ENCODE assay signal across 13 mouse cellular contexts in the genomic region with DNA sequence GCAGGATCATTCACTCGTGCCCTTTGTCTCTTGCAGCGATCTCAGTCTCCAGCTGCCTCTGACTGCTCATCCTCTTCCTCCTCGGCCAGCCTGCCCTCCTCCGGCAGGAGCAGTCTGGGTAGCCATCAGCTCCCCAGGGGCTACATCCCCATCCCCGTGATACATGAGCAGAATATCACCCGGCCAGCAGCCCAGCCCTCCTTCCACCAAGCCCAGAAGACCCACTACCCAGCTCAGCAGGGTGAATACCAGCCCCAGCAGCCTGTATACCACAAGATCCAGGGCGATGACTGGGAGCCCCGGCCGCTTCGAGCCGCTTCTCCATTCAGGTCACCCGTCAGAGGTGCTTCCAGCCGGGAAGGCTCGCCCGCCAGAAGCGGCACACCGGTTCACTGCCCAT. TPM values are rescaled to one million over a fixed set of nuclear protein-coding genes. Genes with fewer than 3 reads are reported as not detected.
DNase-seq lines count a peak whose midpoint lies in the region; ATAC-seq and TF ChIP-seq lines count a peak whose summit lies in the region.
"Had no signal": no experiment of that assay in that cellular context is flagged by ENCODE, and none has a peak within 500 bp of the region (broad histone marks: within the 10 kb centered on the region; RNA-seq: fewer than 3 reads in every experiment).

No protein-coding gene starts in this region.

- no peak for ATAC-seq in heart, embryonic 14.5 days (ENCODE audit: insufficient number of reproducible peaks, insufficient read depth, low FRiP score, low read depth)
- no peak for ATAC-seq in midbrain, embryonic 13.5 days
- ATAC-seq in midbrain, postnatal 0 days (ENCODE audit: low FRiP score): no peak
- ATAC-seq in intestine, embryonic 16.5 days: no peak

- H3K36me3 ChIP-seq in heart, embryonic 14.5 days (ENCODE audit: control insufficient read depth, insufficient read depth, low read length): peaks cover 68% of the 10 kb centered on the region
- H3K36me3 ChIP-seq in midbrain, embryonic 13.5 days: no peaks in the 10 kb centered on the region
- no peaks in the 10 kb centered on the region for H3K36me3 ChIP-seq in midbrain, postnatal 0 days (ENCODE audit: insufficient read depth, low read length)
- peaks cover 10% of the 10 kb centered on the region for H3K36me3 ChIP-seq in intestine, embryonic 16.5 days (ENCODE audit: control insufficient read depth, insufficient read depth, low read length)

- H3K9ac ChIP-seq in heart, embryonic 14.5 days (ENCODE audit: low read length): peak overlapping the region; percentile 21; the same call in 1 of the 2 replicates
- H3K9ac ChIP-seq in midbrain, embryonic 13.5 days (replicated peaks): no peak overlapping the region
- H3K9ac ChIP-seq in midbrain, postnatal 0 days (replicated peaks; ENCODE audit: low read length, poor library complexity, severe bottlenecking): no peak overlapping the region
- no peak overlapping the region for H3K9ac ChIP-seq in intestine, embryonic 16.5 days (ENCODE audit: low read depth, low read length)
- H3K9ac ChIP-seq: lung, embryonic 14.5 days; neural tube, embryonic 13.5 days; stomach, embryonic 15.5 days had no signal

- TF ChIP-seq CTCF in midbrain, postnatal 0 days (IDR thresholded peaks at IDR 0.05): no peak

- H3K4me1 ChIP-seq in heart, embryonic 14.5 days (ENCODE audit: control insufficient read depth in 2 of 2, insufficient read depth in 2 of 2, low read length in 2 of 2): peaks cover 58 to 75% of the 10 kb centered on the region in 2 experiments
- H3K4me1 ChIP-seq in midbrain, embryonic 13.5 days (replicated peaks): peaks cover 21% of the 10 kb centered on the region
- H3K4me1 ChIP-seq in midbrain, postnatal 0 days (ENCODE audit: insufficient read depth, low read length): peaks cover 4% of the 10 kb centered on the region
- H3K4me1 ChIP-seq in intestine, embryonic 16.5 days (ENCODE audit: control insufficient read depth, insufficient read depth, low read length): peaks cover 13% of the 10 kb centered on the region

- no peaks in the 10 kb centered on the region for H3K27me3 ChIP-seq in heart, embryonic 14.5 days (ENCODE audit: control insufficient read depth, insufficient read depth, low read length)
- H3K27me3 ChIP-seq in midbrain, embryonic 13.5 days: no peaks in the 10 kb centered on the region
- no peaks in the 10 kb centered on the region for H3K27me3 ChIP-seq in midbrain, postnatal 0 days (ENCODE audit: insufficient read depth, low read length)
- H3K27me3 ChIP-seq in intestine, embryonic 16.5 days (replicated peaks; ENCODE audit: control insufficient read depth, insufficient read depth, low read length): no peaks in the 10 kb centered on the region
- H3K27me3 ChIP-seq: stomach, embryonic 15.5 days had no signal

- H3K4me3 ChIP-seq in heart, embryonic 14.5 days (ENCODE audit: control insufficient read depth in 1 of 2, insufficient read depth in 1 of 2, low read depth in 1 of 2, low read length in 2 of 2): no peak overlapping the region
- no peak overlapping the region for H3K4me3 ChIP-seq in midbrain, embryonic 13.5 days (replicated peaks)
- no peak overlapping the region for H3K4me3 ChIP-seq in midbrain, postnatal 0 days (ENCODE audit: low read depth, low read length)
- no peak overlapping the region for H3K4me3 ChIP-seq in intestine, embryonic 16.5 days (ENCODE audit: low read length)
- H3K4me3 ChIP-seq: neural tube, embryonic 13.5 days; stomach, embryonic 15.5 days had no signal

- WGBS in heart, embryonic 14.5 days: 74% methylated on average over 17 of the region's 17 CpGs
- 81% methylated on average over 17 of the region's 17 CpGs for WGBS in midbrain, embryonic 13.5 days
- 81% methylated on average over 17 of the region's 17 CpGs for WGBS in midbrain, postnatal 0 days
- WGBS in intestine, embryonic 16.5 days: 84% methylated on average over 17 of the region's 17 CpGs

- peak; percentile 14 for DNase-seq in adrenal gland, adult 2 months
- DNase-seq in adrenal gland, adult 8-10 months: no peak
- DNase-seq in heart, adult 9 months (ENCODE audit: low spot score in 2 of 2): no peak
- DNase-seq in midbrain, postnatal 0 days (ENCODE audit: low spot score): no peak
- no peak for DNase-seq in spleen, adult 12 weeks (ENCODE audit: low spot score)
- DNase-seq: cerebellum, postnatal 25 days; lung, embryonic 14.5 days; thymus, postnatal 36 days had no signal

- peak overlapping the region in 1 of 2 experiments; percentile 63; a peak in 3 of 4 replicates for H3K27ac ChIP-seq in heart, embryonic 14.5 days (replicated peaks in 1 of 2; ENCODE audit: control insufficient read depth in 1 of 2, insufficient read depth in 1 of 2, low read depth in 2 of 2, low read length in 2 of 2)
- 0 out of 2 replicates have a peak overlapping the region, but pooled peaks have one; percentile 36 for H3K27ac ChIP-seq in midbrain, embryonic 13.5 days
- H3K27ac ChIP-seq in midbrain, postnatal 0 days (ENCODE audit: low read depth, low read length): no peak overlapping the region
- 0 out of 2 replicates have a peak overlapping the region, but pooled peaks have one; percentile 25 for H3K27ac ChIP-seq in intestine, embryonic 16.5 days (ENCODE audit: low read length)
- H3K27ac ChIP-seq: neural tube, embryonic 13.5 days had no signal

- no peaks in the 10 kb centered on the region for H3K9me3 ChIP-seq in heart, embryonic 14.5 days (ENCODE audit: control insufficient read depth, low read length)
- H3K9me3 ChIP-seq in midbrain, embryonic 13.5 days: no peaks in the 10 kb centered on the region
- H3K9me3 ChIP-seq in midbrain, postnatal 0 days (ENCODE audit: low read length): no peaks in the 10 kb centered on the region
- no peaks in the 10 kb centered on the region for H3K9me3 ChIP-seq in intestine, embryonic 16.5 days (ENCODE audit: control insufficient read depth, low read length)
- H3K9me3 ChIP-seq: neural tube, embryonic 13.5 days; stomach, embryonic 15.5 days had no signal

- H3K4me2 ChIP-seq in heart, embryonic 14.5 days (ENCODE audit: low read length): no peak overlapping the region; the same call in 1 of the 2 replicates
- no peak overlapping the region for H3K4me2 ChIP-seq in midbrain, embryonic 13.5 days (replicated peaks)
- no peak overlapping the region for H3K4me2 ChIP-seq in midbrain, postnatal 0 days (ENCODE audit: low read depth, low read length, poor library complexity, severe bottlenecking)
- H3K4me2 ChIP-seq in intestine, embryonic 16.5 days (ENCODE audit: low read depth, low read length): no peak overlapping the region
- H3K4me2 ChIP-seq: lung, embryonic 14.5 days; neural tube, embryonic 13.5 days; stomach, embryonic 15.5 days had no signal

RNA-seq across cellular contexts. Expression of a gene that starts 18.4 kb away (rescaled TPM):
- 100 to 1,000 TPM; 143 to 425 TPM for total RNA-seq in adrenal gland, adult 2 months (2021)
- polyA plus RNA-seq in adrenal gland, adult 2 months (2012; rRNA removed): 196 and 360 TPM in 2 replicates
- total RNA-seq in adrenal gland, adult 8-10 months (2022): 100 to 1,000 TPM; 146 to 189 (median 168) TPM
- polyA plus RNA-seq in heart, embryonic 14.5 days (2014; fragmentation: Nextera tagmentation; extraction: Ambion mirVana): 24.5 and 26.9 TPM in 2 replicates
- polyA plus RNA-seq in midbrain, embryonic 13.5 days (2015; fragmentation: Nextera tagmentation; extraction: Ambion mirVana): 2.1 and 2.6 TPM in 2 replicates
- total RNA-seq in midbrain, postnatal 0 days (2014; rRNA removed): 4.2 and 4.9 TPM in 2 replicates
- 3.7 and 4.0 TPM in 2 replicates for polyA plus RNA-seq in midbrain, postnatal 0 days (2015; fragmentation: Nextera tagmentation; extraction: Ambion mirVana)
- 11.3 and 11.8 TPM in 2 replicates for polyA plus RNA-seq in intestine, embryonic 16.5 days (2015; fragmentation: Nextera tagmentation; extraction: Ambion mirVana)
